Mouse (Mus musculus) adipocyte (in vitro differentiated cells): ENCODE results near the gene Shroom3.

Experiments
- DNase-seq: peaks from one replicate; pipeline ENCODE4 v3.0.0-alpha.2; 2016; ENCODE audit warnings: low spot score

Shroom3 gene

DNA sequence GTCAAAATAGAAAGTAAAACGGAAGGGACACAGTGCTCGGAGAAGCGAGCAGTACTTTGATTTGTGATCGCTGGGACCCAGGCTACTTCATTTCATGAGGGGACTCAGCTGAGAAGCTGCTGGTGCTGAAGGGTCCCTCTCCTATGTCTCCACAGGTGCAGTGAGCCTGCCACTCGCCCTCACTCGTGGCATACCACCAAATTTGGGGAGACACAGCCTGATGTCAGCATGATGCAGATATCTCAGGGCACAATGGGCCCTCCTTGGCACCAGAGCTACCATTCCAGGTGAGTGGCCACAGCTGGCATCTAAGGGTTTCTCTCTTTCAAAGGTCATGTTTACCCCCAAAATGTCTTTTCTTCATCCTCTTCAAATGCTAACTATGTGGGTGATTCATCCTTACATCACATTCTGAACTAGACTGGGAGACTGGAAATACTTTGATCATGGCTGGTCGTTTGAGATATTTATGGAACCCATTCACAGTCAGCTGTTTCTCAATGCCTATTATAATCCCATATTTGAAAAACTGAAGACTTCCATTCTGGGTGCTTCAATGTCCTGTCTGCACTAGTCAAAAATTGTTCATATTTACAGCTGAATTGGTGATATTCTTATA is 250.5 kb downstream of the Shroom3 start:
- DNase-seq = no peak

DNA sequence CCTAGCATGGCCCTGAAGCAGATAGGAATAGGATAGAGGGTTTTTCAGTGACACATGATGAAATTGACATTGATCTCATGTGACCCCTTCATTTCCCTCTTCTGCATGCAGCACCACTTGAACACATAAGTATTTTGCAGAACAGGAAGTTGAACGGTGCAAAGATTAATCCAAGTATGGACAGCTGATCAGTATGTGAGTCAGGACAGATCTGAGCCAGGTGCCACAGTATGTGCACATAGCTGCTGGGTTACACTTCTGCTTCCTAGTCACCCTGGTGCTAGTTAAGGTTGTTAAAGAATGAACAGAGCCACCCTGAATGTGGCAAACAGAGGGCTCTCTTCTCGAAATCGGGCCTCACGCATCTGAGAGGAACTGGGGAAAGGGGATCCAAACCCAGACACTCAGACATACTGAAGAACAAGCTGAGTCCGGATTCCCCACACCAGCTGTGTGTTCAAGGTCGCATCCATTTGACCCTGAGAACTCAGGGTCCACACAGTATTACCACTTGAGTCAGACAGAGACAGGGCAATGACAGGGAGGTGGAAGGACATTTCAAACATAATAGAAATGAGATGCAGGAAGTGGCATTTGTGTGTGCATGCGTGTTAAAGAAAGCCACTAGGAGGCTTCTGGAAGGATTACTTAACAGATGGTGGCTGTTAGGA is 251.2 kb downstream of the Shroom3 start:
- DNase-seq = no peak

DNA sequence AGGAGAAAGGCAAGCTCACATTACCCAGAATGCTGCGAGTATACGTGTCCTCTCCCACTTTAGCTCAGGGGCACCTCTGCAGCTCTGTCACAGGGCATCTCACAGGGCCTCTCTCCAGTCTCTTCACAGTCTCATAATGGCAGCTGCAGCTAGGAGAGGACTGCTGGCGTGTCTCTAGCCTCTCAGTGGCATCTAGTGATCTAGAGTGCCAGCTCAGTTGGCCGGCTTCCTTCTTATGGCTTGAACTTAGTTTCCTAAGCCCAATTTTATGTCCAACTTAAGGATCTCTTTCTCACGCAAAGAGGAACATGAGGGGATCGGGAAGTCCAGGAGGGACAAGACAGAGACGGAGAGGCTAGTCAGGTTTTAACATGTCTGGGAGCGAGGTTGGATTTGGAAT is 252.6 kb downstream of the Shroom3 start:
- DNase-seq = no peak

DNA sequence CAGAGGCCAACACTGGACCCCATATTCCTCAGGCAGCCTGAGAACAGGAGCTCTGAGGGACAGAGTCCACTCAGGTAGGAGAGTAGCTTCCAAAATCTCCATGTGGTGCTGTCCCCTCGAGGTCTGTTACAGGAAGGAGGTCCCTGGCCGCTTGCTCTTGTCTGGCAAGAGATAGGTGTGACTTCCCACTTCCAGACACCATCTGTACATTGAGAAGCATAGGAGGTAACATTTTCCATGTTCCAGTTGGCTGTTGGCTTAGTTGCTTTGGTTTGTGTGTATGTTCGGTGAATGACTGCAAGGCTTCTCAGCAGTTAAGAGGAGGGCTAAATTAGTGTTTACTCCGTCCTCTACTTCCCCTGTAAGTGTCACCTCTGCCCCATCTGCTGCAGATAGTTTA is 254.5 kb downstream of the Shroom3 start:
- DNase-seq = no peak

DNA sequence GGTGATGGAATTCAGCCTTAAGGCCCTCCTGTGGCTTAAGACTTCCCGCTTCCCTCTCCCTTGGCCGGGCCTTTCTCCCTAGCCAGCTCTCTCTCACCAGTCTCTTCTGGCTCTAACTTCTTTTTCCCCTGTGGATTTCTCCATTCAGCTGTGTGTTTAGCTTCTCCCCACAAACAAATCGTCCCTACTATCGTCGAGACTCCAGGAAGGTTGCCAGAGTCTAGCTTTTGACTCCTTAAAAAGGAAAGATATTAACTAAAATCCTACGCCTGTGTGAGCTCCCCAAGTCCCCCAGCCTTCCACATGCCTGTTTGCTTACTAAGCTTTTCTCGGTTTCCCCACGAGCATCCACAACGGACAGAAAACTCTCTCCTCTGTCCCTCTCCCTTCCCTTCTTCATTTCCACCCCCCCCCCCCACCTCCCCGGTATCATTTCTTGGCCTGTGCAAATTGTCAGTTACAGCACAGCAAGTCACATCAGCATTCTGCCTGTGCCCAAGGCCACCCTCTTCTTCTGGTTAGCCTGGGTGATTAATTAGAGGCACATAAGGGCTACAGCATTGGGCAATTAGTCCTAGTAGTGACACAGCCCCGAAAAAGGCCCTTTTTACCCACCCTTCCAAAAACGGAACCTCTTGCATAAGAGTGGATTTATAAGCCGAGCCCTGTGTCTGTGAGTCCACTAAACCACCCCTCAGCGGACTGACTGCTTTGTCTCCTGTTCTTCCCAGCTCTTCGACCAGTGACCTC is 256.2 kb downstream of the Shroom3 start:
- DNase-seq = no peak

DNA sequence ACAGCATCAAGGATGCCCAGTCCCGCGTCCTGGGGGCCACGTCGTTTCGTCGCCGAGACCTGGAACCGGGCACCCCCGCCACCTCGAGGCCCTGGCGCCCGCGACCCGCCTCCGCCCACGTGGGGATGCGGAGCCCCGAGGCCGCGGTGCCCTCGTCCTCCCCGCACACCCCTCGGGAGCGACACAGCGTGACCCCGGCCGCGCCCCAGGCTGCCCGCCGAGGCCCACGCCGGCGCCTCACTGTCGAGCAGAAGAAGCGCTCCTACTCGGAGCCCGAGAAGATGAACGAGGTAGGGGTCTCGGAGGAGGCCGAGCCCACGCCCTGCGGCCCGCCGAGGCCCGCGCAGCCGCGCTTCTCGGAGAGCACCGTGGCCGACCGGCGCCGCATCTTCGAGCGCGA is 258.9 kb downstream of the Shroom3 start:
- no peak for DNase-seq

DNA sequence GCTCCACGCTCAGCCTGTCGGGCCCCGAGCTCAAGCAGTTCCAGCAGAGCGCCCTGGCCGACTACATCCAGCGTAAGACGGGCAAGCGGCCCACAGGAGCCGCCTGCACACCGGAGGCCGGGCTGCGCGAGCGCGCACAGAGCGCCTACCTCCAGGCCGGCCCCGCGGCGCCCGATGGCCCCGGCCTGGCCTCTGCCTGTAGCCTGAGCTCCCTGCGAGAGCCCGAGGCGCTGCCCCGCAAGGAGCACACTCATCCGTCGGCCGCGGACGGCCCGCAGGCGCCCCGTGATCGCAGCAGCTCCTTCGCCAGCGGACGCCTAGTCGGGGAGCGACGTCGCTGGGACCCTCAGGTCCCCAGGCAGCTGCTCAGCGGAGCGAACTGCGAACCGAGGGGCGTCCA is 259.3 kb downstream of the Shroom3 start:
- DNase-seq = no peak

DNA sequence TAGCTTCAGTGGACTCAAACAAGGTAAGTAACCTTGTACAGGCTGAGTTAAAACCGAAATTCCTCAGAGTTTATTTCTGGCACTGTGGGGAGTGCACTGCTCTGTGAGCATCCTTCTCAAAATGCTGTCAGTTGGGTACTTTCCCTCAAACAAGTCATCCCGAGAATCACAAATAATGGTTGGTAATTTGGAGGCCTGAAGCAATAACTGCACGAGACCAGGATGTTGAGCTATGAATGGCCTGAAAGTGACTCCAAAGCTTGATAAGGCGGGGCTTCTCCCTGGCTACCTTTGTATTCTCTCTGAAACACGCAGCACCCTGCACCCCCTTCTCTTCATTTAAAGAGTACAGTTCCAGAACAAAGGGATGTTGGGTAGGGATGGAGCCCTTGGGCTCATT is 261.6 kb downstream of the Shroom3 start:
- no peak for DNase-seq

DNA sequence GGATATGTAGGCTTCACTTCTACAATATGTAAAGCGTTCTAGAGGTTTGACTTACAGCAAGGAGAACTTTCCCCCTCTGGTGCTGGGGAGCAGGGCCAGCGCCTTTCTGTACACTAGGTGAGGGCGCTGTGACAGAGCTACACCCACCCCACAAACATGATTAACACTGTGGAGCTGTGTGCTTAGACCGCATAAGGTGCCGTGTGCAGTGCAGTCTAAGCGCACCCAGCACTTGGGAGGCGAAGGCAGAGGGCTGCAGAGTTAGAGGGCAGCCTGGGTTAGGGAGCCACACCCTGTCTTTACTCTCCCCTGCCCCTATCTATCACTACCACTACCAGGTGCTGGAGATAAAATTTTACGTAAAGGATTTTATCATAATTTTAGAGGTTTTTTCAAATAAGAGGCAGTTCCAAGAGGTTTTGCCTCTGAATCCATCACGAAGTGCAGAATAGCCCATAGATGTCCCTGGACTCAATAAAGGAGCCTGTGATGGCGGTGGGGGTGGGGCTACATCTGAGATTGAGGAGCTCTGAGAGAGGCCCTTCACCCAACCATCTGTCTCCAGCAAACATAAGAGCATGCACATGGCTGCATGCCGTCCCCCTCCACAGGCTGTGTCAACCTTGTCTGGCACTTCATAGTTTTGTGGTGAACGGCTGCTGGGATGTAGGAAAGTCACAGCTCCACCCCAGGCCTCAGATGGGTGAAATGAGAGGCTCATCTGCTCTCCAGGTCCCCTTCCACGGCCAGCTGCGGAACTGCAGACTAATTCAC is 265.9 kb downstream of the Shroom3 start:
- DNase-seq = no peak

DNA sequence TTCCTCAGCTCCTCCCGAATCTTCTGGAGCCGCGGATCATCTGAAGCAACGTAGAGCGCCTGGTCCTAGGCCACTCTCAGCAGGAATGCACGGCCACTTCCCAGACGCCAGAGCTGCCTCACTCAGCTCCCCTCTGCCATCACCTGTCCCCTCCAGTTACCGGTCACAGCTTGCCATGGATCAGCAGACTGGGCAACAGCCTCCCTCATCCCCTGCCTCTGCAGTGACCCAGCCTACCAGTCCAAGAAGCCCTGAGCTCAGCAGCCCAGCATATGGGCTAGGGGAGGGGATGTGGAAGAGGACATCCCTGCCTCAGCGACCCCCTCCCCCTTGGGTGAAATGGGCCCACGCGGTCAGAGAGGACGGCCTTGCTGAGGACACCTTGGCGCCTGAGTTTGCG is 267.3 kb downstream of the Shroom3 start:
- DNase-seq = no peak

DNA sequence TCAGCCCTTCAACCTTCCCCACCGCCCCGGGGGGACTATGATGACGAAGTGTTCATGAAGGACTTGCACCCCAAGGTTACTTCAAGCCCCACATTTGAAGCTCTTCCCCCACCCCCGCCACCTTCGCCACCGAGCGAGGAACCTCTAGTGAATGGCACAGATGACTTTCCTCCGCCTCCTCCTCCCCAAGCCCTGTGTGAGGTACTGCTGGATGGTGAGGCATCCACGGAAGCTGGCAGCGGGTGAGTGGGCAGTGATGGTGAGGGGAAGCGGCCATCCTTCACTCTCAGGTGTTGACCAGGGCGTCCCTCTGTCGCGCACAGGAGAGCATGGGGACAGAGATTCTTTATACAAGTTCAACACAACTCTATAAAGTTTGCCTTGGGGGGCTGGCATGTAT is 267.8 kb downstream of the Shroom3 start:
- no peak for DNase-seq

DNA sequence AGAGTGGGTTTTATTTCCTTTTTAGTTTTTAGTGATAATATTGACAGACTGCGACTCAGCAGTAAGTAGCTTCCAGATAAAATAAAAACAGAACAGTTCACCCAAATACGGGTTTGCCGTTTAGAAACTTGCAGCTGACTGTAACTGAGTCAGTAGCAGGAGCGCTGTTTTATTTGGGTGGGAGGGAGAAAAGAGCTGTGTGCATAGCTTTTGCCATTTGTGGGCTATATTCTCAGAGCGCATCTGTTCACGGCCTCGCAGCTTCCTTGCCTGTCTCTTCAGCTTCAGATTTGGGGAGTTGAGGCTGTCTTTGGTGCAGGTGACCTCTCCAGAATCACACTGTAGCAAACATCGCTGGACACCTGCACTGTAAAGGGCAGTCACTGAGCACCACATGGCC is 270.6 kb downstream of the Shroom3 start:
- no peak for DNase-seq

DNA sequence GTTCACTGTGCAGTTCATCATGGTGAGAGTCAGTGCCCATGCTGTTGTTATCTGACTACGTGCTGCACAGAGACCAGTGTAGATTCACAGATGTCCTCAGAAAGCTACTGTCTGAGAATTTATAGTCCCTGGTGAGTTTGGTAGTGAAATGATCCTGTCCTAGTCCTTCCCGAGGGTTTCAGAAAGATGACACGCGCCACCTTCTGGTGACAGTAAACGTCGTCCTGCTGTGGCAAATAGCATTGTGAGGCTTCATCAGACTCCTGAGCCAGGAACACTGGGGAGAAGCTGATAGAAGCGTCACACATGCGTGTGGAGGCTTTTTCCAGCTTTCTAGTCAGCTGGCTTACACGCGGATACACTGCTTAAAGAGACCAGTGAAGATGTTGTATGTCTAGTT is 271.1 kb downstream of the Shroom3 start:
- DNase-seq = peak; percentile 82

DNA sequence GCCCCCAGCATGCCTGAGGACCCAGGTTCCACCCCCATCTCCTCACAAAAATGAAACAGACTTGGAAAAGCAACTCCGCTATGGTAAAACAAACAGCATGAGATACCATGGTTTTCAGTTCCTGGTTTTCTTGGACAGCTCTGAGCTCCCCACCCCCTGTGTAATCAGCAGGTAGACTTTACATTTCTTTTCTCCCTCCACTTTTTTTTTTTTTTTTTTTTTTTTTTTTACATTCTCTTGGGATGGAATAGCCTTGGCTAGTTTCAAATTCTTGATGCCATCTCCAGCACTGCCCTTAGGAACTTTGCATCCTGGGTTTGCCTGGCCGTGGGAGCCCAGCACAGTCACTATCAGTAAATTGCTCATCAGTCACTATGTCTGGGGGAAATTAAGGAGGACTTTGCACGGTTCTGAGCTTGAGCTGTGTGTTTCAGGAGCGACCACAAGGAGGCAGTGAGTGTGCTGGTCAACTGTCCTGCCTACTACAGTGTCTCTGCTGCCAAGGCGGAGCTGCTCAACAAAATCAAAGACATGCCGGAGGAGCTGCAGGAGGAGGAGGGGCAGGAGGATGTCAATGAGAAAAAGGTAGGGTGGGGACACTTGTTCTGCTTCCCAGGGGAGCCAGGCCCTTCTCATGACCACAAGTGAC is 271.7 kb downstream of the Shroom3 start:
- peak; percentile 57 for DNase-seq

DNA sequence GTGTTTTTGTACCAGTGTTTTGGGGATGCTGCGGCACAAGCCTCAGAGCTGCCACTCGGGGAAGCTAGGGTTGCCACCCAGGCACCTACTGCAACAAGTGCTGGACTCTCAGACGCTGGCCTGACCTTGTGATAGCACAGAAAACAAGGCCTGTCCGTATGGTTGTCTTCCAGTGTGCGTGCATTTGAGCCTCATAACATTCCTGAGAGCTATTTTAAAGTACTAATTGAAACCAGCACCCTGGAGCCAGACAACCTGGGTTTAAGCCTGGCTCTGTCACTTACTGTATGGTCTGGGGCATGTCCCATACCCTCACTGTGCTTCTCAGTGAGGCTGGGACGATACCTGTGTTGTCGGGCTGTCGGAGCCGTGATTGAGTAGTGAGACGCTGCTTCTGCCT is 276.1 kb downstream of the Shroom3 start:
- no peak for DNase-seq

DNA sequence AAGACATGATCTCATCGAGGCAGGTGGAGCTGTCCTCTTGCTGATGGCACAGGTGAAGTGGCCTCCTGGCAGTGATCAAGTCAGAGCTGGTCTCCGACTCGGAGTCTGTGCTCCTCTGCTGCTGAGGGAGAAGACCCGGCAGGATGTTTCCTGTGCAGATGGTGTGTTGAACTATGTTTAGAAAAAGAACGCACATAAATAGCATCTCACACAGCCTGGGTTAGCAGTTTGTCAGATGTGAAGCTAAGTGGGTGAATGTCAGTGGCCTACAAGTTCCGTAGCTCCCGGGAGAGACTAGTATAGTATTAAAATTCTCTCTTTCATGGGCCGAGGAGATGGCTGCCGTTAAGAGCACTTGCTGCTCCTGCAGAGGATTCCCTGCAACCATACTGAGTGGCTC is 276.5 kb downstream of the Shroom3 start:
- no peak for DNase-seq

DNA sequence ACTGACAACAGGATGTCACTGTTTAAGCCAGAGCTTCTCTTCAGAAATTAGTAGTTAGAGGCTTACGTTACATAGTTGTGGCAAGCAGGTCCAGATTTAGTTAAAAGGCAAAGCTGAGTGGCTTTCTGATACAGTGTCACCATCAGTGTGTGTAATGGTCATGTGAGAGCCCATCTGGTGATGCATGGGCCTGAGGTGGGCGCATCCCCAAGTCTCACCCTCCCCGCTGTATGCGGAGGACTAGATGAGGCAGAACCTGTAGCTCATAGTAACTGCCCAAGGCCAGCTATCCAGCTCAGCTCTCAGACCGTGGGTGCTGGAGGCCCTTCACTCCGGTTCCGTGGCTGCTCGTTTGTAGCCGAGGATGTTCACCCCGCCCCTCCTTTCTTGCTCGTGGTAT is 278.1 kb downstream of the Shroom3 start:
- no peak for DNase-seq

DNA sequence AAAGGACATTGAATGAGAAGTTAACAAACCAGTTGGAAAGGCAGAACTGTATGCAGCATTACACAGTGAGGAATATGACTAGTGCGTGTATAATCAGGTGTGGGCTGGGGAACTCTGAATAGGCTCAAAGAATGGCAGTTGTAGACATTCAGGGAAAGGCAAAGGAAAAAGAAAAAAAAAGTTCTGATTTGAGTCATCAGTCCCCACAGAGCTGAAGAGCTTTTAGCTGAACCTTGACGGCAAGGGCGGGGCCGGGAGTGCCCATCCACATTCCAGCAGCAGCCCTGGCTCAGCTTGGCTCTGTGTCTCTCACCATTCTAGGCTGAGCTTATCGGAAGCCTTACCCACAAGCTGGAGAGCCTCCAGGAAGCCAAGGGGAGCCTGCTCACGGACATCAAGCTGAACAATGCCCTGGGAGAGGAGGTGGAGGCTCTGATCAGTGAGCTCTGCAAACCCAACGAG is 278.6 kb downstream of the Shroom3 start:
- no peak for DNase-seq

DNA sequence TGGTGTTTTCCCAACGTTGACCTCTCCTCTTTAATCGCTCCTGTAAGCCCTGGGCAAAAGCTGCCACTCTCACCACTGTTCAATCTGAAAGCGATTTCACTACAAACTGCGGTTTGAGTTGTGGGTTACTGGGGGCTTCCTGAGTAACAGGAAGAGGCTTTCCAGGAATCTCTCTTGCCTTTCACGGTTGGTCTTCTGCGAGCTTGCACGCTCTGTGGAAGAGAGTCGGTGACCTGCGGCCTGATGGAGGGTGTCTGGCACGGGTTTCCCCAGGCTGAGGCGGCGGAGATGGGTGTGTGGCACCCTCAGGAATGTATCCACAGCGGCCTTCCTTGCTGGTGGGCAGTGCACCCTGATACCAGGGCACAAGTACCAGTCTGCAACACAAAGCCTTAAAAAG is 281.5 kb downstream of the Shroom3 start:
- no peak for DNase-seq

DNA sequence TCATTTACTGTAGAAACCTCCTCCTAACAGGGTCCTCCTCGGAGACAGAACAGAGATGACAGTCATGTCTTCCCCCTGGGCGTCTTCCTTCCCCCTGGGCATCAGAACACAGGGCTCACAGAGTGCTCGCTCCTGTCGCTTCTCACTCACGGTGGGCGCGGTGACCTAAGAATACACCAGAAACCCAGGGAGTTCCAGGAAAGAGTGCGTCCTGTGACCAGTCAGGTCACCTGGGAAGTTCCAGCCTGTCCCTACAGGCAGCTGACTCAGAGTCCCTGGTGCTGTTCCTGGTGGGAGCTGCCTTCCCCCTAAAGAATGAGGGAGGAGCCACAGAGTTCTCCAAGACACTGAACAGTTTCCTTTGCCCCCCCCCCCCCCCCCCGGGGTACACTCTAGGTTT is 283.9 kb downstream of the Shroom3 start:
- no peak for DNase-seq

DNA sequence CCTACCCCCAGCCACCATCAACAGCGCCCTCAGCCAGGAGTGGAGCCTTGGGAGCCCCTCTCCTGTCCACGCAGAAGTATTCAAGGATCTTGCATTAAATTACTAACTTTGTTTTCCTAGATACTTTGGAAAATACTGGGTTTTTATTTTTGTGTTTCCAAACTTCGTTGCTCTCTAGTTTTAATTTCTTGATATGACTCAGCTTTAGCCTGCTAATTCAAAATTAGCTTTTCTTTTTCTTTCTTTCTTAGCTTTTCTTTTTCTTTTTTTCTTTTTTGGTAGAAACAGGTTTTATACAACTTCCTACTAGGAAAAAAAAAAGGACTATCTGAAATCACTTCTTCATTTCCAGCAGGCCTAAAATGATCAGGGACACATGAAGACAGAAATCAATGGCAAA is 284.7 kb downstream of the Shroom3 start:
- no peak for DNase-seq

DNA sequence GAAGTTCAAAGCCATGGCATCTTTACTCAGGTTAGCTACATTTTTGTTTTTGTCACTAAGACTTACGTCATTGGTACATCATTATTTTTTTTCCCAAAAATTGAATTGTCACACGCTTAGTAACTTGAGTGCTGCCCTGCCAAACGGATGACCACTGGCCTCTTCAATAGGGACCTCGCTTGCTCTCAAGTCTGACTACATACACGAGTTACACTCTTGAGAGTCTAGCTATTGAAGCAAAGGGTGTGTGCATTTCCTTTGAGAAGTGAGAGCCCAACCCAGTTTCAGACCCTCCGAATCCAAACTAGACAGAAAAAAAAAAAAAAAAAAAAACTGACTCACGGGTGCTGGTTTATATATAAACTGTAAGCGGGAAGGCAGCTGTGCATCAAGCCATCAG is 286.2 kb downstream of the Shroom3 start:
- DNase-seq = no peak
